Mouse (Mus musculus) embryo, embryonic 10 days (tissue): ENCODE data around the gene Vmn1r23.
"Not testable (repeated sequence)": the region's sequence is repeated elsewhere in the genome, so short reads cannot be mapped to it uniquely, and the experiment has no call there.

Experiments used
- DNase-seq: peaks from one replicate; pipeline ENCODE4 v3.0.0-alpha.2; 2015; ENCODE audit warnings: low spot score

Gene Vmn1r23

GRCm38 (mm10) chr6:57926738-57927137 lies at the start of gene Vmn1r23:
Gene Vmn1r23 (minus strand): TSS chr6:57926838.
- no peak for DNase-seq

GRCm38 (mm10) chr6:57961403-57961802 lies 34.8 kb upstream of the Vmn1r23 start, which contains the start of gene Vmn1r24:
Gene Vmn1r24 (minus strand): TSS chr6:57961503.
- not testable (repeated sequence) for DNase-seq

- no peak for DNase-seq
Measured at GRCm38 (mm10) chr6:57907928-57908327, 18.7 kb downstream of the Vmn1r23 start, which contains the start of gene Vmn1r22. Gene Vmn1r22 (minus strand): TSS chr6:57908028.
